Mouse (Mus musculus): ENCODE data around the gene Vmn1r116. TPM values are rescaled to one million over a fixed set of nuclear protein-coding genes. Genes with fewer than 3 reads are reported as not detected.
"Not testable (repeated sequence)": the region's sequence is repeated elsewhere in the genome, so short reads cannot be mapped to it uniquely, and the experiment has no call there.

Gene Vmn1r116
- not detected in 2 replicates for polyA plus RNA-seq (2015; fragmentation: Nextera tagmentation; extraction: Ambion mirVana)

DNA sequence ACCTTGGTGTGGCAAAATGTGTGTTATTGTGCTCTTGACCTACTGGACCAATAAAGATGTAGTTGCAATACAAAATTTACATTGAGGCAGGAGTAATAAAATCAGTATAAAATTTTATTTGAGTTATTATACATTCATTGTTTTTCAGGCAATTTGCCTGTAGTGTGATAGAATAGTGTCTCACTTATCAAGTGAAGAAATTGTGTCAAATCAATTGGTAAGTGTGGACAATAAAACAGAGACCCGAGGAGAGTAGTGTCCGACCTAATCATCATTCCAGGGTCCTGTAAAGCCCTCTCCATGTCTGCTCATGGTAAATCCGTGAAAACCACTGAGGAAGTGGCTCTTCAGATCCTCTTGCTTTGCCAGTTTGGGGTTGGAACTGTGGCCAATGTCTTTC lies at the start of gene Vmn1r116:
Gene Vmn1r116, plus strand, starts transcription at position 301 of the 400 bp plus-strand sequence.
- not testable (repeated sequence) for H3K4me3 ChIP-seq; H3K27ac ChIP-seq (replicated peaks); H3K36me3 ChIP-seq; H3K4me2 ChIP-seq; ATAC-seq (ENCODE audit: extremely low read depth, insufficient number of reproducible peaks, low FRiP score, low TSS enrichment); H3K27me3 ChIP-seq (replicated peaks); H3K9ac ChIP-seq; H3K9me3 ChIP-seq; H3K4me1 ChIP-seq
- 59% methylated on average over 3 of the region's 3 CpGs for WGBS

DNA sequence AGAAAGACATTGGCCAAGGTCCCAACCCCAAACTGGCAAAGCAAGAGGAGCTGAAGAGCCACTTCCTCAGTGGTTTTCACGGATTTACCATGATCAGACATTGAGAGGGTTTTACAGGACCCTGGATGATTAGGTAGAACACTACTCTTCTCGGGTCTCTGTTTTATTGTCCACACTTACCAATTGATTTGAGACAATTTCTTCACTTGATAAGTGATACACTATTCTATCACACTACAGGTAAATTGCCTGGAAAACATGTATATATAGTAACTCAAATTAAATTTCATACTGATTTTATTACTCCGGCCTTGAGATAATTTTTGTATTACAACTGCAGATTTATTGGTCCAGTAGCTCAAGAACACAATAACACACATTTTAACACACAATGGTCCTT lies 27.2 kb upstream of the Vmn1r116 start, which contains the start of gene Vmn1r115:
Gene Vmn1r115, minus strand, starts transcription at position 101 of the 400 bp plus-strand sequence.
- not testable (repeated sequence) for H3K9ac ChIP-seq; H3K27me3 ChIP-seq (replicated peaks); H3K4me2 ChIP-seq; ATAC-seq (ENCODE audit: extremely low read depth, insufficient number of reproducible peaks, low FRiP score, low TSS enrichment); H3K36me3 ChIP-seq; H3K4me3 ChIP-seq; H3K27ac ChIP-seq (replicated peaks); H3K4me1 ChIP-seq; H3K9me3 ChIP-seq
- 75% methylated on average over 1 of the region's 3 CpGs for WGBS

- H3K27me3 ChIP-seq (replicated peaks); H3K9ac ChIP-seq; H3K9me3 ChIP-seq; ATAC-seq (ENCODE audit: extremely low read depth, insufficient number of reproducible peaks, low FRiP score, low TSS enrichment); H3K4me3 ChIP-seq; H3K4me1 ChIP-seq; H3K36me3 ChIP-seq; H3K27ac ChIP-seq (replicated peaks); H3K4me2 ChIP-seq: not testable (repeated sequence)
- WGBS: no CpG with 5 or more reads among the region's 2 CpGs
Observed at GRCm38 (mm10) chr7:20884021-20884420, 12.0 kb downstream of the Vmn1r116 start, which contains the start of gene Vmn1r117. Gene Vmn1r117 (minus strand): TSS chr7:20884121.

- not testable (repeated sequence) for ATAC-seq (ENCODE audit: extremely low read depth, insufficient number of reproducible peaks, low FRiP score, low TSS enrichment); H3K36me3 ChIP-seq
- WGBS: no CpG with 5 or more reads among the region's 2 CpGs
Observed at GRCm38 (mm10) chr7:20912247-20912646, 40.2 kb downstream of the Vmn1r116 start, which contains the start of gene Vmn1r118. Gene Vmn1r118 (minus strand): TSS chr7:20912347.

More at GRCm38 (mm10) chr7:20912247-20912646, 40.2 kb downstream of the Vmn1r116 start, which contains the start of gene Vmn1r118:
- not testable (repeated sequence) for H3K4me2 ChIP-seq; H3K9me3 ChIP-seq; H3K4me1 ChIP-seq; H3K27ac ChIP-seq (replicated peaks); H3K4me3 ChIP-seq; H3K27me3 ChIP-seq (replicated peaks); H3K9ac ChIP-seq

Other genes starting within 250 kb of the Vmn1r116 start
- not detected in 2 replicates for gene Vmn1r107, start 203.3 kb upstream of the Vmn1r116 start, polyA plus RNA-seq (2015; fragmentation: Nextera tagmentation; extraction: Ambion mirVana)
- not detected in 2 replicates for gene Vmn1r111, start 169.0 kb upstream of the Vmn1r116 start, polyA plus RNA-seq (2015; fragmentation: Nextera tagmentation; extraction: Ambion mirVana)
- gene Gm10668, start 141.6 kb upstream of the Vmn1r116 start, polyA plus RNA-seq (2015; fragmentation: Nextera tagmentation; extraction: Ambion mirVana): not detected in 2 replicates
- gene Vmn1r112, start 101.1 kb upstream of the Vmn1r116 start, polyA plus RNA-seq (2015; fragmentation: Nextera tagmentation; extraction: Ambion mirVana): not detected in 2 replicates
- not detected in 2 replicates for gene Vmn1r113, start 85.0 kb upstream of the Vmn1r116 start, polyA plus RNA-seq (2015; fragmentation: Nextera tagmentation; extraction: Ambion mirVana)
- not detected in 2 replicates for gene Vmn1r114, start 60.1 kb upstream of the Vmn1r116 start, polyA plus RNA-seq (2015; fragmentation: Nextera tagmentation; extraction: Ambion mirVana)
- gene Vmn1r115, start 27.3 kb upstream of the Vmn1r116 start, polyA plus RNA-seq (2015; fragmentation: Nextera tagmentation; extraction: Ambion mirVana): not detected in 2 replicates
- not detected in 2 replicates for gene Vmn1r117, start 11.9 kb downstream of the Vmn1r116 start, polyA plus RNA-seq (2015; fragmentation: Nextera tagmentation; extraction: Ambion mirVana)
- gene Vmn1r118, start 40.1 kb downstream of the Vmn1r116 start, polyA plus RNA-seq (2015; fragmentation: Nextera tagmentation; extraction: Ambion mirVana): not detected in 2 replicates
- gene Vmn1r119, start 140.2 kb downstream of the Vmn1r116 start, polyA plus RNA-seq (2015; fragmentation: Nextera tagmentation; extraction: Ambion mirVana): not detected in 2 replicates
- gene Vmn1r120, start 181.5 kb downstream of the Vmn1r116 start, polyA plus RNA-seq (2015; fragmentation: Nextera tagmentation; extraction: Ambion mirVana): not detected in 2 replicates
- gene Vmn1r121, start 226.3 kb downstream of the Vmn1r116 start, polyA plus RNA-seq (2015; fragmentation: Nextera tagmentation; extraction: Ambion mirVana): not detected in 2 replicates

Data from heart, embryonic 13.5 days (tissue).